Mouse (Mus musculus) limb, embryonic 11.5 days (tissue): ENCODE data around the gene Capn12. TPM values are rescaled to one million over a fixed set of nuclear protein-coding genes. Genes with fewer than 3 reads are reported as not detected.
A peak's percentile ranks its signal among the peaks of the same experiment; 100 is the strongest.

Experiments used
- ATAC-seq: fragments of 200-750 bp; cut with Nextera tagmentation; 2 replicates; pipeline ENCODE4 v1.8.0; 2017; ENCODE audit warnings: low read depth; ENCODE audit not compliant: insufficient number of reproducible peaks, low FRiP score, low TSS enrichment
- DNase-seq: peaks from one replicate; pipeline ENCODE4 v3.0.0-alpha.2; 2015; ENCODE audit warnings: low spot score
- H3K27ac ChIP-seq: fragments of 300-500 bp; sonication (generic); replicated peaks from 2 replicates; pipeline ENCODE4 v1.5.1; 2014; ENCODE audit warnings: low read depth, mild to moderate bottlenecking, low read length
- H3K27me3 ChIP-seq: fragments of 300-500 bp; sonication (generic); 2 replicates; pipeline ENCODE4 v1.6.1; 2014; ENCODE audit warnings: mild to moderate bottlenecking, low read length, mixed read lengths; ENCODE audit not compliant: control insufficient read depth, insufficient read depth
- H3K36me3 ChIP-seq: fragments of 300-500 bp; sonication (generic); 2 replicates; pipeline ENCODE4 v1.6.1; 2014; ENCODE audit warnings: mild to moderate bottlenecking, low read length, moderate library complexity, mixed read lengths; ENCODE audit not compliant: control insufficient read depth, insufficient read depth
- H3K4me1 ChIP-seq: fragments of 300-500 bp; sonication (generic); 2 replicates; pipeline ENCODE4 v1.6.1; 2014; ENCODE audit warnings: low read length, mixed read lengths; ENCODE audit not compliant: control insufficient read depth, insufficient read depth
- H3K4me2 ChIP-seq: fragments of 300-500 bp; sonication (generic); 2 replicates; pipeline ENCODE4 v1.6.1; 2014; ENCODE audit warnings: low read depth, mild to moderate bottlenecking, moderate library complexity; ENCODE audit not compliant: severe bottlenecking
- H3K4me3 ChIP-seq: fragments of 300-500 bp; sonication (generic); 2 replicates; pipeline ENCODE4 v1.5.1; 2014; ENCODE audit warnings: low read depth, low read length
- H3K9ac ChIP-seq: fragments of 300-500 bp; sonication (generic); 2 replicates; pipeline ENCODE4 v1.6.1; 2014; ENCODE audit warnings: mild to moderate bottlenecking, low read length
- H3K9me3 ChIP-seq: fragments of 300-500 bp; sonication (generic); 2 replicates; pipeline ENCODE4 v1.6.1; 2016; ENCODE audit warnings: low read length; ENCODE audit not compliant: control insufficient read depth
- WGBS: fragments of 180-500 bp; shearing (Covaris S2); extraction: QIAGEN DNeasy Blood & Tissue Kit; methylation state at CpG from one replicate; pipeline ENCODE4 v1.1.7; 2014; 5-methylcytosine and 5-hydroxymethylcytosine counted together
- polyA plus RNA-seq: library from polyadenylated mRNA; unstranded; fragments of >200 nt; fragmentation: Nextera tagmentation; extraction: Ambion mirVana; gene quantifications from 2 replicates; pipeline ENCODE4 v1.2.1, GENCODE M21; 2014

The Capn12 gene
- polyA plus RNA-seq, 1 experiment from 2014 or later, result 0.59 TPM

DNA sequence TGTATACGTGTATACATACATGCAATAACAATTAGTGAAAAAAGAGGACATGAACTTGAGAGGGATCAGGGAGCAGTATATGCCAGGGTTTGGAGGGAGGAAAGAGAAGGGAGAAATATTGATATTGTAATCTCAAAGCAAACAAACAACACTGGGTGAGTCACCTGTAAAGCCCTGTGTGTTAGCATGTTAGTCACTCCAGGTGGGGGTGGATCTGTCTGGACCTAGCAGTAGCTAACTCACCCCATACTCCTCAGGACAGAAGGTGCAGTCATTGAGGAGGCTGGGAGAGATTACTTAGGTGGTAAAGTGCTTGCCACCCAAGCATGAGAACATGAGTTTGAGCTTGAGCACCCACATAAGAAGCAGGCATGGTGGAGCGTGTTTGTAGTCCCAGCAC lies 21.3 kb upstream of the Capn12 start:
- no peaks in the 10 kb centered on the region for H3K27me3 ChIP-seq
- 0 out of 2 replicates have a peak, but pooled peaks cover 2% of the 10 kb centered on the region for H3K9me3 ChIP-seq
- DNase-seq (no peak), ATAC-seq (no peak)
- H3K4me3 ChIP-seq, result no peak overlapping the region
- no peak overlapping the region for H3K9ac ChIP-seq
- no peaks in the 10 kb centered on the region for H3K36me3 ChIP-seq
- no peak overlapping the region for H3K27ac ChIP-seq
- H3K4me1 ChIP-seq, result no peaks in the 10 kb centered on the region
- 87% methylated on average over 2 of the region's 2 CpGs for WGBS
- no peak overlapping the region for H3K4me2 ChIP-seq

DNA sequence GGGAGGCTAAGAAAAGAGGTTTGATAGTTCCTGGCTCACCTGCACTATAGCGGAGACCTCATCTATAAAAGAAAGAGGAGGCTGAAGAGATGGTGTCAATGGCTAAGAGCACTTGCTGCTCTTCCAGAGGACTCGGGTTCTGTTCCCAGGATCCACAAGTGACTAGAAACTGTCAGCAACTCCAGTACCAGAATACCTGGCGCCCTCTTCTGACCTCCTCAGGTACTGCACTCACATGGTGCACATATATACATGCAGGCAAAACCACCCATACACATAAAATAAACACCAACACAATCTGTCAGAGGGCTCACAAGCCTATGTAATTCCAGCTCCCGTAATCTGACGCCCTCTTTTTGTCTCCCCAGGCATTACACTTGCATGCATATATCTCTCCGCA lies 20.3 kb upstream of the Capn12 start:
- Histone ChIP-seq H3K36me3 (no peaks in the 10 kb centered on the region), H3K4me2 (no peak overlapping the region), H3K9ac (no peak overlapping the region), H3K4me3 (no peak overlapping the region), H3K27ac (no peak overlapping the region), H3K4me1 (no peaks in the 10 kb centered on the region), H3K27me3 (no peaks in the 10 kb centered on the region), H3K9me3 (0 out of 2 replicates have a peak, but pooled peaks cover 2% of the 10 kb centered on the region)
- ATAC-seq (no peak), DNase-seq (no peak)
- WGBS, result 86% methylated on average over 6 of the region's 6 CpGs

DNA sequence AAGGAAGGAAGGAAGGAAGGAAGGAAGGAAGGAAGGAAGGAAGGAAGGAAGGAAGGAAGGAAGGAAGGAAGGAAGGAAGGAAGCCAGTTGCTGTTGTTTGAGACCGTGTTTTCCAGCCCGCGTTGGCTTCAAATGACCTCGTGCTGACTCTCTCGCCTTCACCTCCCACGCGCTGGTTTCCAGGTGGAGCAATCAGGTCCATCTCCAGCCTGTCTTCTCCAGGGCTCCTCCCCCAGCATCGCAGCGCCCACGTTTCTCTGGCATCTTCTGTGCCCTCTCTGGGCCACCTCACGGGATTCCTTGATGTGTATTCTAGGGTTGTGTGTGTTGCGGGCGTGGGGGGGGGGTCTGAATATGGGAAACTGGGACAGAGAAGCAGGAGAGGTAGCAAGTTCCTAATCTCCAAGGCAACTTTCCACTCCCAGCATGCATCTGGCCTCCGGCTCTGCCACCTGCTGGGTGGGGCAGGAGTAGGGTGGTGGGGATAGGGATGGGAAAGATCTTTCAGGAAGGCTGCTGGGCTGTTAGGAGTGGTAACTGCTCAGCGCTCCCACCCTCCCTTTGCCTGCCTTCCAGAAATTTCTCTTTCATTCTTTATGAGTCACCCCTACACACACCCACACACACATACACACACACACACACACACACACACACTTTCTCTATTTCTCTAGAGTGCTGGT lies 18.3 kb upstream of the Capn12 start:
- no peak overlapping the region for H3K27ac ChIP-seq
- 85% methylated on average over 15 of the region's 15 CpGs for WGBS

DNA sequence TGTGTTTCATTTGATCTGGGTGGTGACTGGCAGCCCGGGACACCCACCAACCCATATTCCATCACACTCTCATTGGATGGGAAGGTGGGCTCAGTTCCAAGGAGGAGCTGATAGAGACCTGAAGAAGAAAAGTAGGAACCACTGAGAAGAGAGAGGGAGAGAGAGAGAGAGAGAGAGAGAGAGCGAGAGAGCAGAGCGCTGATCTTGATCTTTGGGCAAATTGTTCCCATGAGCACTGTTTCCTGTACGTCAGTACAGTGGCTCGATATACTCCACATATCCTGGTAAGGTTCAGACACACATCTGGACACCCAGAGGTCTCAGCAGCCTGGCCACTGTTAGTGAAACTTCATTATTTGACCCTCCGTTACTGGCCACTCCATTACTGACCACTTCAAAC lies 17.7 kb upstream of the Capn12 start, which contains the start of gene Lgals7:
Gene Lgals7 (plus strand): TSS at position 314 of the 400 bp plus-strand sequence.
- DNase-seq, result no peak
- H3K9me3 ChIP-seq, result 0 out of 2 replicates have a peak, but pooled peaks cover 2% of the 10 kb centered on the region
- H3K4me2 ChIP-seq, result no peak within 1 kb of the TSS
- no peaks in the 10 kb centered on the region for H3K27me3 ChIP-seq
- 85% methylated on average over 6 of the region's 6 CpGs for WGBS
- H3K27ac ChIP-seq, result no peak within 1 kb of the TSS
- no peak for ATAC-seq
- 0 out of 2 replicates have a peak, but pooled peaks cover 3% of the 10 kb centered on the region for H3K4me1 ChIP-seq
- H3K4me3 ChIP-seq, result no peak within 1 kb of the TSS
- H3K36me3 ChIP-seq, result no peaks in the 10 kb centered on the region
- no peak within 1 kb of the TSS for H3K9ac ChIP-seq

More for the DNA sequence above, 18.3 kb upstream of the Capn12 start:
- ATAC-seq, result no peak
- no peak overlapping the region for H3K9ac ChIP-seq
- H3K4me2 ChIP-seq, result no peak overlapping the region
- 0 out of 2 replicates have a peak, but pooled peaks cover 3% of the 10 kb centered on the region for H3K4me1 ChIP-seq
- H3K27me3 ChIP-seq, result no peaks in the 10 kb centered on the region
- no peak overlapping the region for H3K4me3 ChIP-seq
- DNase-seq, result no peak
- no peaks in the 10 kb centered on the region for H3K36me3 ChIP-seq
- 0 out of 2 replicates have a peak, but pooled peaks cover 2% of the 10 kb centered on the region for H3K9me3 ChIP-seq

DNA sequence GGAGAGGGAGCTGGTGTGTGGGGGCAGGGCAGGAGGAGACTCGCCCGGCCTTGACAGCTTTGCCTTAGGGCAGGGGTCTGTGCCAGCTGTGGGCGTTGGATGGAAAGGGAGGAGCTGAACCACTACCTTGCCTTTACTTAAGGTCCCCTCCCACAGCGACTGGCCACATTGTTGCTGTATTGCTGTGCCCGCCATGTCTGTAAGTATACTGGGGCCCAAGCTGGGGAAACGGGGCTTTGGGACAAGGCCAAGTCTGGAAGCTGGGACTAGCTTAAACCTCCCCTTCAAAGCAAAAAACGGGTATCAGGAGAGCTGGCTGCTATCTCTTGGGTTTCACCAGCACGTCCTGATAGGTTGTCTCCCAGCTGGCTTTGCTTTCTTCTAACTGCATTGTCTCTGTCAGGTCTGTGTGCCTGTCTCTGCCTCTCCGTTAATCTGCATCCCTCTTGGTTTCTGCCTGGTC lies 16.9 kb upstream of the Capn12 start:
- WGBS, result 58% methylated on average over 9 of the region's 9 CpGs
- no peaks in the 10 kb centered on the region for H3K27me3 ChIP-seq
- DNase-seq (no peak), ATAC-seq (no peak)
- H3K4me1 ChIP-seq, result 0 out of 2 replicates have a peak, but pooled peaks cover 3% of the 10 kb centered on the region
- H3K4me2 ChIP-seq, result no peak overlapping the region
- H3K9me3 ChIP-seq, result 0 out of 2 replicates have a peak, but pooled peaks cover 2% of the 10 kb centered on the region
- no peaks in the 10 kb centered on the region for H3K36me3 ChIP-seq
- no peak overlapping the region for H3K27ac ChIP-seq
- no peak overlapping the region for H3K4me3 ChIP-seq
- no peak overlapping the region for H3K9ac ChIP-seq

DNA sequence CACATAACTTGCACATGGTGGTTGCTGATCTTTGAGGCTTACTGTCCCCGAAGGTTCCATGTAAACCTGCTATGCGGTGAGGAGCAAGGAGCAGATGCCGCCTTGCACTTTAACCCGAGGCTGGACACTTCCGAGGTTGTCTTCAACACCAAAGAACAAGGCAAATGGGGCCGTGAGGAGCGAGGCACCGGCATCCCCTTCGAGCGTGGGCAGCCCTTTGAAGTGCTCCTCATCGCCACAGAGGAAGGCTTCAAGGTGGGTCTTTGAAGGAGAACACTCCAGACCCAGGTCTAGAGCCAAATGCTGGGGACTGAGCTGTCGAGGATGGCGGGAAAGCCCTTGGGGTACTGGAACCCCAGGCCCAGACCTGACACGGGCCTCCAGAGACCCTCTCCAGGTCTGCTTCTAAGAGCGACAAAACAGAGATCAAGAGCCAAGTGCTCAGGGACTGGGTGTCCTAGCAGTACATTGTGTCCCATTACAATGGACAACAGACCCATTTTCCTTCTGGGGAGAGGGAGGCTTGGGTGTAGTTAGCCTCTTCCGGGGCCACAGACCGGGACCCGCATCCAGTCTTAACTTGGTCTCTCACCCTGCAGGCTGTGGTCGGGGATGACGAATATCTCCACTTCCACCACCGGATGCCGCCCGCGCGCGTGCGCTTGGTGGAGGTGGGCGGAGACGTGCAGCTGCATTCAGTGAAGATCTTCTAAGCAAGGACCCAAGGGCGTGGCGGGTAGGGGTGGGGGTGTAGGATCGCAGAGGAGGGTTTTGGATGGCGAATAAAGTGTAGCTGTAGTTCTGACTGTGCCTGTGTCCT lies 15.5 kb upstream of the Capn12 start:
- H3K9ac ChIP-seq, result peak overlapping the region; percentile 32; the same call in 1 of the 2 replicates
- DNase-seq (peak; percentile 74), ATAC-seq (no peak)
- H3K4me2 ChIP-seq, result peak overlapping the region; percentile 39
- H3K4me1 ChIP-seq, result 0 out of 2 replicates have a peak, but pooled peaks cover 3% of the 10 kb centered on the region
- 36% methylated on average over 33 of the region's 33 CpGs for WGBS
- H3K27me3 ChIP-seq, result no peaks in the 10 kb centered on the region
- no peak overlapping the region for H3K4me3 ChIP-seq
- H3K36me3 ChIP-seq, result no peaks in the 10 kb centered on the region
- no peak overlapping the region for H3K27ac ChIP-seq
- H3K9me3 ChIP-seq, result 0 out of 2 replicates have a peak, but pooled peaks cover 2% of the 10 kb centered on the region

DNA sequence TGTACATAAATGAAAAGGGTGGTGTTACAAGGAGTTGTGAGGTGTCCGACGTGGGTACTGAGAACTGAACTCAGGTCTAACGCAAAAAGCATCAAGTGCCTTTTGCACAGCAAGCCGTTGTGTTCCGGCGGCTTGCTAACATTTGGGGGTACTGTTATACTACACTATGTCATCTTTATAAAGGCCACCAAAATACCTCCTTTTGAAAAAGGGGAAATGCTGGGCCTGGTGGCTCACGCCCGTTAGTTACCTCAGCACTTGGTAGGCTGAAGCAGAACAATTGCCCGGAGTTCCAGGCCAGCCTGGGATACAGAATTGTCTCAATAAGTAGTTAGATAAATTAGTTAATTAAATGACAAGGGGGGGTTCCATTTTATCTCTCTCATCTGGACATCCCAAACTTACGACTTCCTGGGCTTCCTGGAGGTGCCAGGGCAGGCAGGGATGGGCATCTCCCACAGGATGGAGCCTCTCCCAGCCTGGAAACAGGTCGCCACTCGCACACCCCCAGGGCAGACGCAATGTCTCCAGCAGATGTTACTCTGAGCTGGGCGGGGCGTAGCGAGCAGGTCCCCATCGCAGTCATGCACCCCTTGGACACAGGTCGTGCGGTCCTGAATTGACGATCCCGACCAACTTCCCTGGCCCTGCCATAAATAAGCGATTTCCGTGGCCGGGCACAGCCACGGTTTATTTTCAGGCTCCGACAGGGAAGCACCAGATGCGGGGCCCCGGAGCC lies 14.3 kb upstream of the Capn12 start:
- H3K27me3 ChIP-seq, result no peaks in the 10 kb centered on the region
- no peak overlapping the region for H3K9ac ChIP-seq
- no peak overlapping the region for H3K27ac ChIP-seq
- no peak overlapping the region for H3K4me3 ChIP-seq
- H3K4me2 ChIP-seq, result no peak overlapping the region
- DNase-seq (peak; percentile 32), ATAC-seq (0 out of 2 replicates have a peak, but pooled peaks have one; percentile 36)
- WGBS, result 91% methylated on average over 28 of the region's 28 CpGs
- H3K9me3 ChIP-seq, result no peaks in the 10 kb centered on the region
- H3K4me1 ChIP-seq, result 0 out of 2 replicates have a peak, but pooled peaks cover 3% of the 10 kb centered on the region
- no peaks in the 10 kb centered on the region for H3K36me3 ChIP-seq
